Mouse (Mus musculus) thymus, adult 2 months (tissue): ENCODE data around the gene Ankrd7. TPM values are rescaled to one million over a fixed set of nuclear protein-coding genes. Genes with fewer than 3 reads are reported as not detected.
"Not testable (repeated sequence)": the region's sequence is repeated elsewhere in the genome, so short reads cannot be mapped to it uniquely, and the experiment has no call there.

Experiments
- DNase-seq: peaks from one replicate; pipeline ENCODE4 v3.0.0; 2021
- H3K27ac ChIP-seq: fragments of 200-500 bp; 2 replicates; pipeline ENCODE4 v1.5.1; 2012; ENCODE audit warnings: low read length, control low read depth; ENCODE audit not compliant: control insufficient read depth, insufficient read depth
- H3K27me3 ChIP-seq: fragments of 200-500 bp; 2 replicates; pipeline ENCODE4 v1.6.1; 2012; ENCODE audit warnings: mild to moderate bottlenecking, low read length, moderate library complexity, mixed read lengths; ENCODE audit not compliant: control insufficient read depth, insufficient read depth
- H3K36me3 ChIP-seq: fragments of 200-500 bp; 2 replicates; pipeline ENCODE4 v1.6.1; 2012; ENCODE audit warnings: mild to moderate bottlenecking, low read length, moderate library complexity; ENCODE audit not compliant: control insufficient read depth, insufficient read depth
- H3K4me1 ChIP-seq: fragments of 200-500 bp; replicated peaks from 2 replicates; pipeline ENCODE4 v1.6.1; 2012; ENCODE audit warnings: low read length; ENCODE audit not compliant: control insufficient read depth, insufficient read depth
- H3K4me3 ChIP-seq: fragments of 200-500 bp; 2 replicates; pipeline ENCODE4 v1.5.1; 2012; ENCODE audit warnings: mild to moderate bottlenecking, low read length, control low read depth, moderate library complexity; ENCODE audit not compliant: control insufficient read depth, insufficient read depth
- CTCF ChIP-seq: fragments of 200-500 bp; IDR thresholded peaks from 2 replicates; pipeline ENCODE4 v1.5.1; 2012; ENCODE audit warnings: mild to moderate bottlenecking, control low read depth, low read length, moderate library complexity, borderline replicate concordance; ENCODE audit not compliant: control insufficient read depth, poor library complexity, insufficient read depth; ENCODE audit errors: extremely low read depth
- POLR2A ChIP-seq: fragments of 200-500 bp; IDR thresholded peaks from 2 replicates; pipeline ENCODE4 v1.6.1; 2012; ENCODE audit warnings: mild to moderate bottlenecking, low read length, control low read depth, moderate library complexity; ENCODE audit not compliant: control insufficient read depth, poor library complexity, insufficient read depth; ENCODE audit errors: extremely low read depth
- WGBS: fragments of 180-500 bp; shearing (Covaris S2); methylation state at CpG from one replicate; pipeline ENCODE4 v1.1.7; 2018; 5-methylcytosine and 5-hydroxymethylcytosine counted together
- polyA plus RNA-seq: library from polyadenylated mRNA; depleted of rRNA; stranded (reverse); fragments of >200 nt; gene quantifications from 2 replicates; pipeline ENCODE4 v1.2.3, GENCODE M21; 2012; rRNA removed

Gene Ankrd7
- polyA plus RNA-seq, result not detected in 2 replicates

GRCm38 (mm10) chr6:18866018-18866417, at the start of gene Ankrd7:
TSS of gene Ankrd7 (plus strand) at chr6:18866318.
- H3K4me3 ChIP-seq, result no peak within 1 kb of the TSS
- no peak for DNase-seq
- no peaks in the 10 kb centered on the region for H3K36me3 ChIP-seq
- 97% methylated on average over 8 of the region's 8 CpGs for WGBS
- TF ChIP-seq POLR2A (no peak), CTCF (no peak)
- no peaks in the 10 kb centered on the region for H3K27me3 ChIP-seq
- H3K27ac ChIP-seq, result no peak within 1 kb of the TSS
- H3K4me1 ChIP-seq, result no peaks in the 10 kb centered on the region

GRCm38 (mm10) chr6:18819343-18819742, 46.8 kb upstream of the Ankrd7 start:
- DNase-seq, result peak; percentile 11
- TF ChIP-seq POLR2A (no peak), CTCF (no peak)
- 21% methylated on average over 4 of the region's 4 CpGs for WGBS
- Histone ChIP-seq H3K4me1 (no peaks in the 10 kb centered on the region), H3K27me3 (no peaks in the 10 kb centered on the region), H3K4me3 (no peak overlapping the region), H3K36me3 (no peaks in the 10 kb centered on the region), H3K27ac (no peak overlapping the region)

GRCm38 (mm10) chr6:18820246-18820645, 45.9 kb upstream of the Ankrd7 start:
- no peaks in the 10 kb centered on the region for H3K36me3 ChIP-seq
- no peak for DNase-seq
- H3K27ac ChIP-seq, result no peak overlapping the region
- no peaks in the 10 kb centered on the region for H3K4me1 ChIP-seq
- TF ChIP-seq CTCF, result no peak
- no peak for TF ChIP-seq POLR2A
- 82% methylated on average over 4 of the region's 4 CpGs for WGBS
- H3K27me3 ChIP-seq, result no peaks in the 10 kb centered on the region
- H3K4me3 ChIP-seq, result no peak overlapping the region

- 84% methylated on average over 1 of the region's 1 CpGs for WGBS
- TF ChIP-seq POLR2A (no peak), CTCF (no peak)
- Histone ChIP-seq H3K27me3 (no peaks in the 10 kb centered on the region), H3K27ac (no peak overlapping the region), H3K4me1 (no peaks in the 10 kb centered on the region), H3K4me3 (no peak overlapping the region), H3K36me3 (no peaks in the 10 kb centered on the region)
- DNase-seq, result no peak
Measured at GRCm38 (mm10) chr6:18822812-18823211, 43.3 kb upstream of the Ankrd7 start.

GRCm38 (mm10) chr6:18832958-18833357, 33.2 kb upstream of the Ankrd7 start:
- no peaks in the 10 kb centered on the region for H3K36me3 ChIP-seq
- H3K27me3 ChIP-seq, result no peaks in the 10 kb centered on the region
- DNase-seq, result no peak
- H3K4me3 ChIP-seq, result no peak overlapping the region
- TF ChIP-seq POLR2A, result no peak
- TF ChIP-seq CTCF, result no peak
- H3K4me1 ChIP-seq, result no peaks in the 10 kb centered on the region
- 93% methylated on average over 1 of the region's 1 CpGs for WGBS
- H3K27ac ChIP-seq, result no peak overlapping the region

- DNase-seq, H3K36me3 ChIP-seq, H3K27me3 ChIP-seq, H3K27ac ChIP-seq, H3K4me1 ChIP-seq, H3K4me3 ChIP-seq: not testable (repeated sequence)
- 75% methylated on average over 7 of the region's 11 CpGs for WGBS
Measured at GRCm38 (mm10) chr6:18844529-18844928, 21.6 kb upstream of the Ankrd7 start.

GRCm38 (mm10) chr6:18845571-18845970, 20.5 kb upstream of the Ankrd7 start:
- H3K27me3 ChIP-seq, DNase-seq, H3K4me1 ChIP-seq, H3K36me3 ChIP-seq: not testable (repeated sequence)
- Histone ChIP-seq H3K4me3 (peak overlapping the region; percentile 45), H3K27ac (peak overlapping the region; percentile 57; the same call in 1 of the 2 replicates)
- under 1% methylated on average over 5 of the region's 7 CpGs for WGBS
